Mouse (Mus musculus) left cerebral cortex, adult 2 months (tissue): ENCODE measurements around the gene Yipf1. TPM values are rescaled to one million over a fixed set of nuclear protein-coding genes. Genes with fewer than 3 reads are reported as not detected.
A peak's percentile ranks its signal among the peaks of the same experiment; 100 is the strongest.

Experiments used
- DNase-seq, 2 experiments: peaks; one replicate each; pipeline ENCODE4 v3.0.0; 2021 to 2022; ENCODE audit warnings: low spot score in 2 of 2, mixed read lengths in 1 of 2; ENCODE audit errors: extremely low spot score in 1 of 2
- H3K27ac ChIP-seq: fragments of 200-600 bp; 2 replicates; pipeline ENCODE4 v1.8.1; 2022
- H3K4me3 ChIP-seq: fragments of 200-600 bp; 2 replicates; pipeline ENCODE4 v1.8.1; 2022
- CTCF ChIP-seq: fragments of 200-600 bp; IDR thresholded peaks from 2 replicates; pipeline ENCODE4 v1.8.1; 2022; ENCODE audit warnings: antibody characterized with exemption, mild to moderate bottlenecking, moderate library complexity
- intact Hi-C: fragments of 180-260 bp; cut with DNase I; formaldehyde crosslinking; loops from one replicate; pipeline ENCODE4 v1.15.1; 2025
- long read RNA-seq, 2 experiments: library from polyadenylated mRNA; stranded (forward); transcript quantifications; one replicate each; pipeline ENCODE4 v2.0.0; 2021; ENCODE audit warnings: borderline mapping rate in 2 of 2
- total RNA-seq, 2 experiments: library from RNA; stranded (reverse); gene quantifications; 2 replicates each; pipeline ENCODE4 v1.2.3; 2021

Gene Yipf1
- 10 to 100 TPM; 40.3 to 44.4 TPM for total RNA-seq
- long read RNA-seq, experiment 1, transcript Yipf1-201 (10 exons, 1,321 nt), result major isoform, 43 of 51 reads
- long read RNA-seq, experiment 1, partial matches to known transcripts, result 2 of 51 reads
- long read RNA-seq, experiment 1, other reads (novel, unspliced or antisense), result 6 of 51 reads
- long read RNA-seq, experiment 2, transcript Yipf1-201 (10 exons, 1,321 nt), result major isoform, 18 of 22 reads
- long read RNA-seq, experiment 2, partial matches to known transcripts, result 2 of 22 reads
- long read RNA-seq, experiment 2, other reads (novel, unspliced or antisense), result 2 of 22 reads

- peak within 1 kb of the TSS; percentile 69 for H3K27ac ChIP-seq
- peak; percentile 83 to 86 for DNase-seq
- peak within 1 kb of the TSS; percentile 69 for H3K4me3 ChIP-seq
- peak; percentile 18 for TF ChIP-seq CTCF
- intact Hi-C loops, result loop anchor here (1.0 to 2.0 kb wide), 2 partner anchors 53 to 61 kb away; partner anchors contain the start of genes Hspb11, Lrrc42 and Ndc1
These were observed at the start of gene Yipf1 for GRCm38 (mm10) chr4:107313690-107314478. TSS of gene Yipf1 (plus strand) at chr4:107314363.

DNA sequence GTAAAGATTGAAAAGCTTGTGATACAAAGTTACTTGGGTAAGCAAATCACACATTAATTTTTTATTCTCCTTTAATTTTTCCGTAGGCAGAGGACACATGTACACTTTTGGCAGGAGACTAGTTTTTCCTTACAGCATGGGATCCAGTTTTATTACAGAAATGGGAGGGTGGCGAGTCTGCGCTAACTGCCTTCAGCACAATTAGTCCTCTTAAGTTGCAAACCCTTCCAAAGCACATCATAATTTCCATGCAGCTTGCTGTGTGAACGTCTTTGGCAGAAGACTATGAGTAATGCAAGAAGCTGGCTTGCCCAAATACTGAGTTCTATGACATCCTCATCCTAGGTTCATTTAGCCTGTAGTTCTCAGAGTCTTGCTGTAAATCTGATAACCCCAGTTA, 40.5 kb upstream of the Yipf1 start:
- TF ChIP-seq CTCF, result no peak
- DNase-seq, result no peak
- intact Hi-C loops, result no loop called here
- Histone ChIP-seq H3K4me3 (no peak overlapping the region), H3K27ac (no peak overlapping the region)

DNA sequence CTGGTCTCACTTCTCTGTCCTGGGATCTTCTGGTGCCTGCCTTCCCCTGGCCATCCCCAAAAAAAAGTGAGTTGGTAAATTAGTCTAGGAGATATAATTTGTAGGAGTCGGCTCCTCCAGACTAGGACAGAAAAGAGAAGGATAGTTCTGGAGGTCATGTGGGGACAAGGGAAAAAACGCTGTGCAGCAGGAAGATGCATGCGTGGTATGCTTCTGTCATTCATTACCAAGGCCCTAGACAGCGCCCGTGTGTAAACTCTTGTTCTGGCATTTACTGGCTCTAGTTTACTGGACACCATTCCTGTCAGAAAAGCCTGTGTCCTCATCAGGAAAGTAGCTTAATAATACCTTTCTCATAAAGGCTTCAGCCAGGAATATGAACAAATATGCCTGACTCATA, 39.7 kb upstream of the Yipf1 start:
- no peak for TF ChIP-seq CTCF
- Histone ChIP-seq H3K4me3 (no peak overlapping the region), H3K27ac (no peak overlapping the region)
- intact Hi-C loops, result no loop called here
- DNase-seq, result no peak

DNA sequence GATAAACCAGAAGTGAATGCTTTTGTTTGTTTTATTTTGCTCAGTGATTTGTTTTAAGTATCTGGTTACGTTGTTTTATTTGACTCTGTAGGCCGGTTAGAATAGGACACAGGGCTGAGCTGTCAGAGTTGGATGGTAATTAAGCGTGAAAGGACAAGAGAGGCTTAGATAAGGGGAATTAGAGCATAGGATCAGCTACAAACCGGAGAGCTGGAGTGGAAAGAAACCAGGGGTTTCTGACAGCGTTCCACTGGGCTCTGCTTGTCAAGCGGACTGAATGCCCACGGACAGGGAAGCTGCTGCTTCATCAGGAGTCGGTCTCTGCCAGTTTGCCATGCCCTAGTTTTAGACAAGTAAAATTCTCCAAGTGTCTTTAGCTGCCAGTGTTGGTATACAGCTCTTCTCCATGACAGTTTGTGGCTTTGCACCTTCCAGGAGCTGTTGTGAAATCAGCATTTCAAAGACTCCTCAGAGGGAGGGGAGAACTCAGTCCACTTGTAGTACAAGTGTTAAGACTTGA, 35.9 kb upstream of the Yipf1 start:
- no peak overlapping the region for H3K27ac ChIP-seq
- intact Hi-C loops, result no loop called here
- H3K4me3 ChIP-seq, result no peak overlapping the region
- no peak for TF ChIP-seq CTCF
- no peak for DNase-seq

- no peak for DNase-seq
- intact Hi-C loops, result no loop called here
- no peak for TF ChIP-seq CTCF
- Histone ChIP-seq H3K4me3 (no peak overlapping the region), H3K27ac (no peak overlapping the region)
These were observed 33.2 kb upstream of the Yipf1 start for GRCm38 (mm10) chr4:107280843-107281475.

GRCm38 (mm10) chr4:107285446-107286200, 28.5 kb upstream of the Yipf1 start:
- intact Hi-C loops, result no loop called here

DNA sequence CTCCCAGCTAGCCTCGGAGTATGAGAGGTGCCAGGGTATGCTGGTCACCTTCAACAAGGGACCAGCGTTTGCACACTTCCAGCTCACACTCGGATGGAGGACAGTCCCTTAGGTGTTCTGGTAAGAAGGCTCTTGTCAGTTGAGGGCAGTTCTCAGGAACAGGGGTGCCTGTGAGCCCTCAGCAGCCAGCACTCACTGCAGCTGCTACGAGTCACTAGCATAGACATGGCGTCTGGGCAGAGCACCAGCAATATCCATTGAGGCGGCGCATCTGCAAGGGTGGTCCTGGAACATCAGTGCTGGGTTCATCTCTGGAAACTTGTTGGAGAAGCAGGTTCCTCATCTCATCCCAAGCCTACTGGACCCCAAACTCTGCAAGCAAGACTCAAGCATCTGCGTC, 27.8 kb upstream of the Yipf1 start:
- Histone ChIP-seq H3K4me3 (no peak overlapping the region), H3K27ac (no peak overlapping the region)
- intact Hi-C loops, result no loop called here
- TF ChIP-seq CTCF, result no peak
- no peak for DNase-seq

More at GRCm38 (mm10) chr4:107285446-107286200, 28.5 kb upstream of the Yipf1 start:
- Histone ChIP-seq H3K27ac (no peak overlapping the region), H3K4me3 (no peak overlapping the region)
- DNase-seq, result no peak
- TF ChIP-seq CTCF, result no peak

DNA sequence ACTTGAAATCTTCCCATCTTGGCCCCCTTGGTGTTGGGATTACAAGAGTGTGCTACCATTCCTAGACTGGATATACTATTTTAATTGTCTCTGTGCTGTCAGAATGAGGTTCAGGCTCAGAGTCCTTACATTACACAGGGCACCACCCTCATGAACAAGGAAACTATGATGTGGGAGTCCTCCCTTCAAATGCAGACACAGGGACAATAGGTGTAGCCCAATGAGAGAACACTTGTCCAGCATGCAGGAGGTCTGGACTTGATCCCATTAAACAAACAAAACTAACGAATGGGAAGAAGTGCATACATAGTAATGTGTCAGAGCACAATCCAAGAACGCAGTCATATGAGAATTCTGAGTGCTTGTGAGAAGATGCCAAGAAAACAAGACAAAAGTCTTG, 26.6 kb upstream of the Yipf1 start:
- intact Hi-C loops, result no loop called here
- H3K27ac ChIP-seq, result no peak overlapping the region
- no peak for TF ChIP-seq CTCF
- no peak for DNase-seq
- H3K4me3 ChIP-seq, result no peak overlapping the region

DNA sequence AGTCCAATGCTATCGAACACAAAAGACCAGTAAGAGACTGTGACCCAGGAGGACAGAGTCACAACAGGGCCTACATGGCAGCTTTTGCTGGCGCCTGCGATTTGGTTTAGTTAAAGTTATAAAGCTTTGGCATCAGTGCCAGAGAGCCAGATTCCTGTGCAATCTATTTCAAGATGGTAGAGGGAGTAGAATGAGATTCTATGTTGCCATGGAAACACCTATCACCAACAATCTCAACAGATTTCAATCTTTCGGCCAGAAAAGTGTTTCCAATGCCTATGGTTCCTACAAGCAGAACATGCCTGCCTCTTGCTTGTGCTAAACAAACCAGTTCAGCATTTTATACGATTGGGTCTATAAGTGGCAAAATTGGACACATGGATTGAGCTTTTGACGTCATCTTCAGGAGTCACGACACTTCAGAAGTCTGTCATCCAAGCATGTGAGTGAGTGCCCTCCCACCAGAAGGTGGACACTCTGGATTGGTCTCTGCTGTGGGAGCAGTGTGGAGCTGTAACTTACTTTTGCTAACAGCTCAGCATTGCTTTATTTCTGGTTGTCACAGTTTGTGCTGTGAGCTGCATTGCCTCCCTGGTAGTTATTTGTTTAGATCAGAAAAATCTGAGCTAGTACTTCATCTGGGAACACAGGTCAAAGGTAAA, 22.4 kb upstream of the Yipf1 start:
- intact Hi-C loops, result no loop called here
- no peak for TF ChIP-seq CTCF
- no peak for DNase-seq
- peak overlapping the region; percentile 63 for H3K27ac ChIP-seq
- H3K4me3 ChIP-seq, result no peak overlapping the region

DNA sequence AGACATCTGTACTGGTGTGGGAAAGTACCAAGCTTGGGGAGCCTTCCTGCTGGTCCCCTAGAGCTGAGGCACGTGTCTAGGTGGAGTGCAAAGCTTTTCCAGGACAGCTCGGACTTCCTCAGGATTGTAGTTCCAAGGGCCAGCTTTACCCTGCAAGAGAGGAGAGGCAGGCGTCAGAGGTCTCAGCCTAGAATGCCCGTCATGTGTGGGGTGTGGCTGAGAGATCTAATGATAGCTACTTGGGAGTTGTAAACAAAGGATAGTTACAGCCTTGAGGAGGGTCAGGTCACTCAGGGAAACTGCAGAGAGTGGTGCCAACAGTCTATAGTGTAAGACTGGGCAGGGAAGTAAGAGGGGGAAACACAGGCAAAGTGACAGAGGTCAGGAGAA, 21.9 kb upstream of the Yipf1 start:
- Histone ChIP-seq H3K4me3 (no peak overlapping the region), H3K27ac (peak overlapping the region; percentile 63; the same call in 1 of the 2 replicates)
- intact Hi-C loops, result no loop called here
- DNase-seq, result no peak
- TF ChIP-seq CTCF, result no peak

DNA sequence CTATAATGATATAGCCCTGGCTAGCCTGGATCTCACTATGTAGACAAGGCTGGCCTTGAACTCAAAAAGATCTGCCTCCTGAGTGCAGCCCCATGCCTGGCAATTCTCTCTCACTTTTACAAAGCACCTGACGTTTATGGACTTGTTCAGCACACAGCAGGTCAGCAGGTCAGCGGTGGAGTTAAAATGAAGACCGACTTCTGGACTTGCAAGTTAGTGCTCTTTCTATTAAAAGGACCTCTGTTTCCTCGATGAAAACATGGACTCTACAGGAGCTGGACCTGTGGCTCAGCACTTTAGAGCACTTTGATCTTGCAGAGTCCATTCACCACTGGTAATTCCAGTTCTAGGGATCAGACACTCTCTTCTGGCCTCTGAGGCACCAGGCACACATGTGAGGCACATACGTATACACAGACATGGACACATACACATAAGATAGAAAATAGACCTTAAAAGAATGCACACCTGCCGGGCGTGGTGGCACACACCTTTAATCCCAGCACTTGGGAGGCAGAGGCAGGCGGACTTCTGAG, 16.0 kb upstream of the Yipf1 start:
- intact Hi-C loops, result no loop called here
- H3K27ac ChIP-seq, result no peak overlapping the region
- no peak overlapping the region for H3K4me3 ChIP-seq
- no peak for DNase-seq
- TF ChIP-seq CTCF, result no peak
